Mouse (Mus musculus): ENCODE measurements at regions not wholly inside any gene's neighbourhood (a gene's known extent, or its start where the extent isn't known, plus 50 kb on each side); places are given as distances from the start of the nearest gene placed in this dataset.

DNA sequence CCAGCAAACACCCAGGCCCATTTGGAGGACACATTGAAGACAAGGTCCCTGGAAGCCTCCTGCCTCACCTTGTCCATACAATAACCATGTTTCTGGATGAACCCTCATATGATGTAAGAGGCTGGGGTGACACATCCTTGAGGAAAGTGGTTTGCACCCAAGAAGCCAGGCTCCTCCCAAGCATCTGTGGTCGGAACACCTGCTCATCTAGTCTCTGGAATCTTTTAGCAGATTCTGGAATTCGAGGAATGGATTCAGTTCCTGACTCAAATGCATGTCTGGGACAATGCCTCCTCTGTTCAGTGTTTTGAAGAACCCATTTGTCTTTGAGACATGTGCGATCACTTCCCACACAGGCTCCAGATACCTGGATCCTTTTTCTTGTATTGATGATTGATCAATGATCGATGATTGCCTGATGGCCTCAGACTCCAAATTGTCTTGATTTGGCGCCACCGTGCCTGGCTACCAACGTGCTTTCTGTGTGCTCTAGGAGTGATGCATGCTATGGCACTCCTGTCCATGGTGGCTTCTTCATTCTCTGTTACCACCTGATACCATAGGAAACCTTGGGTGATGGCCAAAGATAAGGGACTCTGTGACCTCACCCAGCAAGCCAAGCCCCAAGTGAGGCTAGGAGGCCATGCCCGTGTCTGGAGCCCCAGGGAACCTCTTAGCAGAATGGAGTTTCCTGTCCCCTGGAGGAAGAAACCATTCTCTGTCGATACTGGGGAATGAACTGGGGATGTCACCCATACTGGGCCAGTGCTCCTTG, 126.7 kb downstream of the Mn1 start:
- no peak for ATAC-seq (ENCODE audit: insufficient number of reproducible peaks, low FRiP score, low TSS enrichment)

DNA sequence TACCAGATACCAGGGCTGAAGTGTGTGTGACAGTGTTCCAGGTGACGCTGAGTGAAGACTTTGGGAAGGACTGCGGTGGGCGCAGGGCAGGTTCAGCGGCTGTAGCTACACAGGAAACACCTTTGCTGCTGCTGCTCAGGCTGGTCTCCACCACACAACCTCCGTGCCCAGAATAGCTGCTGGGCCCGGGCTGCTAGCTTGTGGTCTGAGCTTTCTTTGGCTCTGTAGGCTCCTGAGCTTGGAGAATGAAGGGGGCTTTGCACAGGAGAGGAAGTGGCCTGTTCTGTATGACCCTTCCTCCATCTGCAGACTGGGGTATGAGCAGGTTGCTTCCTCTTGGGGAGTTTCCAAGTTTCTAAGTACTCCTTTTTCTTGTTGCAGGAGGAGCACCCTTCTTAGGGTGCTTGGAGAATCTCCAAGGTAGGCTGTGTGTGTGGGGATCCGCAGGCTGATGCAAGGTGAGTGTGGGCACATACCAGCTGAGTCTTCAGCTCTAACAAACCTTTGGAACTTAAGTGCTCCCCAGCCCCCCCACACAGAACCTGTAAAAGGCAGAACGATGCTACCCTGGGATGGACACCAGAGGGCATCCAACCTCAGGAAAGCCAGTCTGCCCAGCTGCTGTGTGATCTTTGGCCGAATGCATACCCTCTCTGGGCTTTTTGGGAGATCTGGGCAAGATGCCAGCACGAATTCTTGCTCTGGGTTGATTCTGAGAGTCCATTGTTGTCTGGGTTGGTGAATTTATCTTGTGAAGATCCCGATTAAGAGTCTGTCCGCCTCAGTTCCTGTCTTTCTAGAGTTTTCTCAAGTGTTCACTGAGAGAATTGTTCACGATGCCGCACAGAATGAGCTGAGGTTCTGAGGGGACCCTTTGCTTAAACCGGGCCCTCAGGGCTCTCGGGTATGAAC, 136.6 kb downstream of the Mn1 start:
- ATAC-seq (ENCODE audit: insufficient number of reproducible peaks, low FRiP score, low TSS enrichment), result no peak

DNA sequence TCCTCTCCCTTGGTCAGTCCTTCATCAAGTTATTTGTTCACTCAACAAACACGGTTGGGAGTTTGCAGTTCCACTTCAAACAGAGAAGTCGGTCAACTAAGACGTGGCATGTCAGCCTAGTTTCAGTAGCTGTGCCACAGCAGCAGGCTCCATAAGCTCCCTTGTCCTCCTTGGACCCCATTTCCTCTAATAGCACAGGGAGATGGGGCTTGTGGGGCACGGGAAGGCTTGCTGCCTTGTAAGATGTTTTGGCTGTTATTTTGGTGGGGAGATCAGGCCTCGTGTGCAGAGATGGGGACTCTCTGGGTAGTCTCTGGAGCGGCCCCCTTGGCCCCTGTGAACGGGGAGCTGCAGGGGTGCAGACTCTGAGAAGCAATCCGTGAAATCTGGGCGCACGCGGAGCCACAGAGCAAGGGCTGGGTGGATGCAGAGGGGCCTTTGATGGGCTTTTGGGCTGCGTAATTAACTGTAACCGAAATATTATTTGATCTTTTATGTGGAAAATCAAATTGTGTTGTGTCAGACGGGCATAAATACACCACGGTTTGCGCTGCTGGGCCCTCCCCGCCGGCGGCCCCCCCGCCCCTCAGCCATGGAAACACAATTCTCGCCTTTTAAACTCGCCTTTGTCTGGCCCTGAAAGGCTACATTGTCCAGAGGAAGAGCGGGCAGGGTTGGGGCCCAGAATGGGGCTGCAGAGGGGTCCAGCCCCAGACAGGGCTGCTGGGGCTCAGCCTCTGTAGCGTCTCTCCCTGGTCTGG, 137.6 kb downstream of the Mn1 start:
- ATAC-seq (ENCODE audit: insufficient number of reproducible peaks, low FRiP score, low TSS enrichment), result no peak

- no peak for ATAC-seq (ENCODE audit: insufficient number of reproducible peaks, low FRiP score, low TSS enrichment)
These were observed 138.3 kb downstream of the Mn1 start for GRCm38 (mm10) chr5:111555312-111555957.

DNA sequence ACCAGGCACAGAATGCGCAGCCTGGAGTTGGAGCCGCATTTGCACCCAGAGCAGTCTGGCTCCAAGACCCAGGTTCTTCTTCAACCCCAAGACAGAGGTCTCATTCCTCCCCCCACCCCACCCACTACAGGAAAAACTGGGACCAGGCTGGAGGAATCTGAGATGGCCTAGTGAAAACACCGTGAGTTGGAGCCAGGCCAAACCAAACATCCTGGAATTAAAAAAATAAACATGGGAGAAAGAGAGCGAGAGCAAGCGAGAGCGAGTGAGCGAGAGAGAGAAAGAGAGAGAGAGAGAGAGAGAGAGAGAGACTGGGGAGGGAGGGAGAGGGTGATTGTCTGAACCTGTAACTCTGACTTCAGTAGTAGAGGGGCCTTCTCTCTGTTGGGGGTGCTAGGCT, 138.8 kb downstream of the Mn1 start:
- no peak for ATAC-seq (ENCODE audit: insufficient number of reproducible peaks, low FRiP score, low TSS enrichment)

DNA sequence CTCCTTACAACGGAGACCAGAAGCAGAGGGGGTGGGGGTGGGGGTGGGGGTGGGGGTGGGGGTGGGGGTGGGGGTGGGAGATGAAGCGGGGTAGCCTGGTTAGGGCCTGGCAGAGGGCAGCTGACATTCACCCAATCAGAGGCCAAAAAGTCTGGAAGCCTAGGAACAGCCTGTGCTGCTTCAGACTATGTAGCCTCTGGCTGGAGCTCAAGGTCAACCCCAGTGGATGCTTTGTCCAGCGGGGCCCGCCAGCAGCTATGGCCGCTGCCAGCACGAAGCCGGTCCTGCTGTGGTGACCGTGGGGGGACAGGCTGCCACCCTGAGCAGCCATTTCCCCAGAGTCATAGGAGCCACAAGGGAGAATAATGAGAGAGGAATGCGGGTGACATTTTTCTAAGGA, 143.3 kb downstream of the Mn1 start:
- ATAC-seq (ENCODE audit: insufficient number of reproducible peaks, low FRiP score, low TSS enrichment), result no peak

GRCm38 (mm10) chr5:111561301-111561700, 144.1 kb downstream of the Mn1 start:
- no peak for ATAC-seq (ENCODE audit: insufficient number of reproducible peaks, low FRiP score, low TSS enrichment)

DNA sequence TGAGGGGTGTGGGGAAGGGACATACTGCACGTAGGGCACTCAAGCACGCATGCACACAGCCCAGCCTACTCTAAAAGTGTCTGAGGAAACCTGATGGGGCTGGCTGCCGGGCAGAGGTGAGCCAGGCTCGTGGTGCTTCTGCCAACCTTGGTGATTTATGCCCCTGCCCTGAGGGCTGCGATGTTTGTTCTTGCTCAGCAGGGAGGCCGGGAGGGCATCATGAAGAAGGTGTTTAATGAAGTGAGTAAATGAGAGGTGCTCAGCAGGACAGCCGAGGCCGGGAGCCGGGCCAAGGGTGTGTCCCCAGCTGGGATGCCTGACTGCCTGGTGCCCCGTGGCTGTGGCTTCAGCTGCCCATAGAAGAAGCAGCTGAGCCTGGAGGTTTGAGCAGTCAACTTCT, 153.7 kb downstream of the Mn1 start:
- no peak for ATAC-seq (ENCODE audit: insufficient number of reproducible peaks, low FRiP score, low TSS enrichment)

- ATAC-seq (ENCODE audit: insufficient number of reproducible peaks, low FRiP score, low TSS enrichment), result no peak
These were observed 156.2 kb downstream of the Mn1 start for GRCm38 (mm10) chr5:111573265-111573873.

GRCm38 (mm10) chr5:111574219-111574840, 157.2 kb downstream of the Mn1 start:
- ATAC-seq (ENCODE audit: insufficient number of reproducible peaks, low FRiP score, low TSS enrichment), result no peak

DNA sequence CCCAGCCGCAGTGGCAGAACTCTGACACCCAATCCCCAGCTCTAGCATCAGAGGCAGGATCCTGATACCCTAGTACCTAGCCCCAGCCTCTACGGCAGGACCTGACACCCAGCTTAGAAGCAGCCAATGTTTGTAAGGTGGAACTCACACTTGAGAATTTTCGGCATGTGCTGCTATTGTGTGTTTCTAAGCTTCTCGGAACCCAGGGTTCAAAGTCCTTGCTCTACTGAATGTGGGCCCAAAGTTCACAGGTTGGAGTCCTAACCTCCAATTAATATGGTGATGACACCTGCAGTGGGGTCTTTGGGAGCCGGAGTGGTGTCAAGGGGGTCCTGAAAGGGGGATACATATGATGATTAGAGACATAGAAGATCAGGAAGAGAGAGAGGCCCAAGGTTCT, 158.2 kb downstream of the Mn1 start:
- no peak for ATAC-seq (ENCODE audit: insufficient number of reproducible peaks, low FRiP score, low TSS enrichment)

DNA sequence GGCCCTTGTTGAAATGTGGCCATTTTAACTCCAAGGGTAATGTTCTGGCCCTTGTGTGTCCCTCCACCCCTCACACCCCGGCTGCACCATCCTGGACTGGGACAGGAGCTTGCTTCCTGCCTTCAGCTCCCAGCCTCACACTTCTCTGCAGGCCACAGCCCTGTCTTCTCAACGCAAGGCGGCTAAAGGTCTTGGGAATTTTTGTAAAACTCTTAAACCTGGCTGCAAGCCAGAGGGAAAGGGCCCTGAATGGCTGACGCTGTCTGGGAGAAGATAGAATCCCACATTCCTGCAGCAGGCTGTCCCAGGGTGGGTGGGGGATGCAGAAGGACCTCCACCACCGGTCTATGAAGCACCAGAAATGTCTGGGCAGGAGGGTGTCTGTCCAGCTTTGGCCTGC, 156.3 kb upstream of the Gm26897 start:
- ATAC-seq (ENCODE audit: insufficient number of reproducible peaks, low FRiP score, low TSS enrichment), result no peak

- no peak for ATAC-seq (ENCODE audit: insufficient number of reproducible peaks, low FRiP score, low TSS enrichment)
These were observed 155.6 kb upstream of the Gm26897 start for GRCm38 (mm10) chr5:111578088-111578487.

DNA sequence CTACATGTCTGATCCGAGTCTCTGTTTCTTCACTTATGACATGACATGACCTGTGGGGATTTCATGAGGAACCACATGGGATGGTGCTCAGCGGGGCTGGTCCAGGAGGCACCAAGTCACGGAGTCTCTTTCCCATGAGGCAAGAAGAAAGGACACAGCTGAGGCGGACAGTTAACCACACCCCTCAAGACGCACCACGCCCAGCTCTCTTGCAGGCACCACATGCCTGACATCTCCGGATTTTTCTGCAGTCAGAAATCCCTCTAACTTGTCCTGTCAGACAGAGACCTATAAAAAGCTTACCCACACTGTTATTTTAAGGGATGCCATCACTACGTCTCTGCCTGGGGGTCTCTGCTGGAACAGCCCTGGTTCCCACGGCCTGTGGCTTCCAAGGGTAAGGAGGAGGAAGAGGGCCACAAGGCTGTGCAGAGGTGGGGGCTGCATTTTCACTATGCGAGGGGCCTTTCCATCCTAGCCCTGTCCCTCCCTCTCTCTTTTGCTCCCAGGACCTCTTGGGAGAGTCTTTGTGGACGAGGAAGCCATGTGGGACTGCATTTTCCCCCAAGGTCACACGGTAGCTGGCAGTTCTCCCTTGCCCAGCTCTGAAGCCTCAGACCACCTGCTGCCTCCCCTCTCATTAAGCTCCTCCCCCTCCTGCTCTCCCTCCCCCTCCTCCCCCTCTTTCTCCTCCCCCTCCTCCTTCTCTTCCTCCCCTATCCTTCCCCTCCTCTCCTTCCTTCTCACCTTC, 154.6 kb upstream of the Gm26897 start:
- no peak for ATAC-seq (ENCODE audit: insufficient number of reproducible peaks, low FRiP score, low TSS enrichment)

GRCm38 (mm10) chr5:111580870-111581771, 152.6 kb upstream of the Gm26897 start:
- no peak for ATAC-seq (ENCODE audit: insufficient number of reproducible peaks, low FRiP score, low TSS enrichment)

GRCm38 (mm10) chr5:111582004-111582403, 151.7 kb upstream of the Gm26897 start:
- no peak for ATAC-seq (ENCODE audit: insufficient number of reproducible peaks, low FRiP score, low TSS enrichment)

DNA sequence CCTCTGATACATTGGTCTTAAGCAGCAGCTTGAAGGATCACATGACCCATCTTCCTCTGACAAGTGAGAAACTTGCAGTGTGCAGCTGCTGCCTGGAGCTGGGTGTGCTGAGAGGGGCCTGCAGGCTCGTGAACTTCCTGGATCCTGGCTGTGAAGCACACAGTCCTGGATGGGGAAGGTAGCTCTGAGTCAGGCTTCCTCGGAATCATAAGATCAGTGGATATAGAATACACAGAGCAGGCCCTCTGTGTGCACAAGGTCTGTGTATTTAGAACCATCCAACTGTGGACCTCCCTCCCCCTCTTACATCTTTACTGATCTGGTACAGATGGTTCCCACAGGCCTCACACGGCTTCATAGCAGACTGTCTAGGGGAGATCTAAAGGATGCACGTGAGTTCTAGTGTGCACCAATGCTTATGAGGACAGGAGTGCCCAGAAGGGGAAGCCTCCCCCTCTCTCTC, 143.1 kb upstream of the Gm26897 start:
- ATAC-seq (ENCODE audit: insufficient number of reproducible peaks, low FRiP score, low TSS enrichment), result no peak

DNA sequence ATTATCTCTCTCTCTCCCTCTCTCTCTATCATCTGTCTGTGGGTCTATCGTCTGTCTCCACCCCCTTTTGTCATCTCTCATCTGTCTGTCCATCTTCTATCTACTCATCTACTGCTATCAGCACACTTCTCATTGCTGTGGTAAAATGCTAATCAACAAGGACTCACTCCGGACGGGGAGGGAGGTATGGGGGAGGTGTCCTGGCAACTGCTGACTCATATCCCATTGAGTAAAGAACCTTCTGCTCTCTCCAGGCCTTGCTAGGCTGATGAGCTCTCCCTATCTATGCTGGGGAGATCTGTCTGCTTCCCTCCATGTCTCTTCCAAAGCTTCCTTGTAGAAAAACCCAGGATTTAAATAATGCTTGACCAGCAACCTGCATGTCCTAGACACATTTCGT, 140.9 kb upstream of the Gm26897 start:
- ATAC-seq (ENCODE audit: insufficient number of reproducible peaks, low FRiP score, low TSS enrichment), result no peak

Data from cerebellum, adult (tissue).